Mouse (Mus musculus) adrenal gland, postnatal 25 days (tissue): Measurements from ENCODE around the gene Cdon. TPM values are rescaled to one million over a fixed set of nuclear protein-coding genes. Genes with fewer than 3 reads are reported as not detected.
A peak's percentile ranks its signal among the peaks of the same experiment; 100 is the strongest.

Experiments used
- DNase-seq: peaks from one replicate; pipeline ENCODE4 v3.0.0; 2021; ENCODE audit warnings: mixed read lengths
- total RNA-seq: library from RNA; stranded (reverse); gene quantifications from 2 replicates; pipeline ENCODE4 v1.2.3, GENCODE M21; 2021

The Cdon gene
- total RNA-seq, 1 experiment from 2014 or later = 13.1 TPM

DNA sequence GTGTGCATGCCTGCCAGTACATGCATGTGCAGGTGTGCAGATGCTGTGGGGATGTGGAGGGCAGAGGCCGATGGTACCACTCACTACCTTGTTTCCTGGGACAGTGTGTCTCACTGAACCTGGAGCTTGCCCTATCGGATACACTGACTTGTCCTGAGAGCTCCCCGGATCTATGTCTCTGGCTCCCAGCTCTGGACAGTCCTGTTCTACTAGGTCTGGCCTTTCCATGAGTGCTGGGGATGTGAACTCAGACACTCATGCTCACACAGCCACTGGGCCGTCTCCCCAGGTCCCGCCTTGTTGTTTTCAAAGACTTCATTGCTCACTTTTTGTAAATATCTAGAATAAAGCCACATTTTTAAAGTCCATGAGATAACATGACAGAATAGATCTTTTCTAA is 120.1 kb downstream of the Cdon start:
- DNase-seq = no peak

DNA sequence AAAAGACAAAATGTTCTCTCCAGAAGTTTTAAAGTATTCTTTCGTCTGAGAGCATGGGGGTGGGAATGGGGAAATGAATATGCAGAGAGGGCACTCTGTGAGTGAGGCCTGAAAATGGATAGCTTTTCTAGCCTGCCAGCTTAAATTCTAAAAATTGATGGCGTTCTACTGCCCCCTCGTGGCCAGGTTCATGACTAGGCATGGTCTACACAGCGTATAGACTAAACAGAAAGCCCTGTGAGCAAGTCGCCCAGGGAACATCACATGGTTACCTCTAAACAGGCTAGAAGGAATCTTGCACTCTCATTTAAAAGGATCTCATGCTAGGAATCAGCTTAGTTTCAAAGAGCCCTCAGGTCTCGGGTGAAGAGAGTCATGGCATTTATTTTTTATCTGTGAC is 120.6 kb downstream of the Cdon start:
- DNase-seq = peak; percentile 78

DNA sequence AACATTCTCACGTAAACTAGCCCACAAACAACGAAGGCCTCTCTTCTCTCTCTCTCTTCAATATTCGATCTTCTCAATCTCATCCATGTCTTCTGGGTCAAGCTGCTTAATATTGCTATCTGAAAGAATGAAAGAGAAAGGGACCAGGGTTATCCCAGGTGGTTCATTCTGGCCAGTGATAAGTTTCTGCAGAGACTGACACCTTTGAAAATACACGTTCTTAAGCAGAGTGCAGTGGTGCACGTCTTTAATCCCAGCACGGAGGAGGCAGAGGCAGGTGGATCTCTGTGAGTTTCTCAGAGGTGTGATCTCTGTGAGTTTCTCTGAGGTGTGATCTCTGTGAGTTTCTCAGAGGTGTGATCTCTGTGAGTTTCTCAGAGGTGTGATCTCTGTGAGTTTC is 121.0 kb downstream of the Cdon start:
- DNase-seq = no peak

GRCm38 (mm10) chr9:35543099-35543860 is 122.4 kb downstream of the Cdon start:
- no peak for DNase-seq

- no peak for DNase-seq
These were observed 123.7 kb downstream of the Cdon start for GRCm38 (mm10) chr9:35544666-35545065.

DNA sequence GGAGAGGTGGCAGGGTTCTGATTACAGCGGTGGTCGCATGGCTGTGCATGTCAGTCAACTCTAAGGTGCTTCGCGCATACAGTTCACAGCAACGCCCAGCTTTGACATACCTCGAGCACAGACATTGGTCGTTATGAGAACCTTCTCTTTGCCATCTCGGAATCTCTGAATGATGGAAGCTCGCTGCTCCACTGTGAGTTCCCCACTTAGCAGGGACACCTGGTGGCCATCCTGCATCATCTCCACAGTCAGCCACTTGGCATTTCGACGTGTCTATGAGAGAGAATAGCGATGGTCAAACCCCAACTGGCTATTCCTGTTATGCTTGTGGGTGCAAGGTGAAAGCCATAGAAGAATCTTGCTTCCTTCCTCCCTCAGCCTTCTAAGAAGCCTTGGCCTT is 124.8 kb downstream of the Cdon start:
- DNase-seq = no peak

- no peak for DNase-seq
These were observed 125.8 kb downstream of the Cdon start for GRCm38 (mm10) chr9:35546745-35547144.

DNA sequence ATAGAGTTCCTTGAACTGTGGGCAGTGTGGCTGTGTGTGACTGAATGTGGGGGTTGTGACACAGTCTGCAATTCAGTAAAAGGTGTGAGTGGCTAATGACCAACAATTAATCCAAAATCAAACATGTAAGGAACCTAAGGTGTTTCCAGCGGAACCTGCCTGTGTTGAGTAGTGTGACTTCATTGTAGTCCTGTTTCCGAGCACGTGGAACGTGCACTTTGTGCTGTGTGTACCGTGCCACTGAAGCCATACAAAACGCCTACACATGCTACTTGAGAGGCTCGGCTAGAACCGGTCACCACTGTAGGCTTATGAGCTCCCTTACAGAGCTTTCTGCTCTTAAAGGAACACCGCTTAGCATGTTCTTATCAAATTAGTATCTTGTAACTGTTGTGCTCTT is 127.5 kb downstream of the Cdon start:
- DNase-seq = no peak

- DNase-seq = no peak
These were observed 135.7 kb downstream of the Cdon start for GRCm38 (mm10) chr9:35556494-35557102.

Other genes starting within 250 kb of the Cdon start
- gene Dcps, start 245.1 kb upstream of the Cdon start, total RNA-seq = 20.0 and 27.3 TPM in 2 replicates
- gene Srpr, start 221.0 kb upstream of the Cdon start, total RNA-seq = 138 and 153 TPM in 2 replicates
- 7.6 and 10.7 TPM in 2 replicates for gene Tirap, start 220.8 kb upstream of the Cdon start, total RNA-seq
- gene Foxred1, start 210.1 kb upstream of the Cdon start, total RNA-seq = 46.6 and 57.8 TPM in 2 replicates
- 12.7 and 13.6 TPM in 2 replicates for gene Fam118b, start 153.3 kb upstream of the Cdon start, total RNA-seq
- gene Rpusd4, start 153.3 kb upstream of the Cdon start, total RNA-seq = 18.1 and 19.8 TPM in 2 replicates
- not detected in 2 replicates for gene Gm1113, start 97.1 kb downstream of the Cdon start, total RNA-seq
- 0.52 and 0.73 TPM in 2 replicates for gene Ddx25, start 137.4 kb downstream of the Cdon start, total RNA-seq
- gene Pus3, start 137.5 kb downstream of the Cdon start, total RNA-seq = 12.8 and 13.5 TPM in 2 replicates
- gene Pate2, start 149.2 kb downstream of the Cdon start, total RNA-seq = 0.52 TPM in 1 of 2 replicates, not detected in the other
- 4.5 and 5.4 TPM in 2 replicates for gene Hyls1, start 149.3 kb downstream of the Cdon start, total RNA-seq
- not detected in 2 replicates for gene Pate4, start 190.8 kb downstream of the Cdon start, total RNA-seq
- not detected in 2 replicates for gene Pate3, start 227.1 kb downstream of the Cdon start, total RNA-seq